Mouse (Mus musculus): ENCODE measurements around the gene Pik3r5.

DNA sequence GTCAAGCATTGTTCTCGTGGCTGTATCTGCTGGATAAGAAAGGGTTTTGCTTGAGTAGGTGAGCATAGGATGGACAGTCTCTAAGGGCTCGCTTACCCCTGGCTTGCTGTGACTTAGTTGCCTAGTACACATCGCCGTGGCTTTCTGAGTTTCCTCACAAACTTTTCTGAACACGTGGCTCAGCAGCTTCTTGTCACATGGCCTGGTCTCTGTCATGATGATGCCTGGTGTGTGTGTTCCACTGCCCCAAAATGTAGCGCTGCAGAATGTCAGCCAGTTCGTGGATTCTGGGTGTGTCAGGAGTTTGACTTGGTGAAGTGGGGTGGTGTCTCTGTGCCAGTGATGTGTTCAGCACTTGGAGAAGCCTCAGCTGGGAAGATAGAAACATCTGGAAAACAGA lies 16.4 kb downstream of the Pik3r5 start:
- TF ChIP-seq CTCF (IDR thresholded peaks at IDR 0.05; ENCODE audit: control insufficient read depth, insufficient read depth, insufficient replicate concordance, low read depth, low read length) (no peak), POLR2A (IDR thresholded peaks at IDR 0.05; ENCODE audit: control insufficient read depth, low read depth, low read length) (no peak)
